Mouse (Mus musculus) midbrain, embryonic 14.5 days (tissue): ENCODE data around the gene Dnmbp. TPM values are rescaled to one million over a fixed set of nuclear protein-coding genes. Genes with fewer than 3 reads are reported as not detected.
"Not testable (repeated sequence)": the region's sequence is repeated elsewhere in the genome, so short reads cannot be mapped to it uniquely, and the experiment has no call there.

Experiments
- ATAC-seq: fragments of 200-750 bp; cut with Nextera tagmentation; 2 replicates; pipeline ENCODE4 v1.8.0; 2017; ENCODE audit warnings: moderate number of reproducible peaks, moderate library complexity; ENCODE audit not compliant: low FRiP score, low TSS enrichment
- DNase-seq: peaks from one replicate; pipeline ENCODE4 v3.0.0-alpha.2; 2015
- H3K27ac ChIP-seq: fragments of 300-500 bp; sonication (generic); replicated peaks from 2 replicates; pipeline ENCODE4 v1.5.1; 2014; ENCODE audit warnings: mild to moderate bottlenecking, low read depth, low read length, moderate library complexity
- H3K27me3 ChIP-seq: fragments of 300-500 bp; sonication (generic); 2 replicates; pipeline ENCODE4 v1.6.1; 2014; ENCODE audit warnings: low read length, control low read depth, mixed read lengths; ENCODE audit not compliant: control insufficient read depth, insufficient read depth
- H3K36me3 ChIP-seq: fragments of 300-500 bp; sonication (generic); 2 replicates; pipeline ENCODE4 v1.6.1; 2014; ENCODE audit warnings: low read length, control low read depth; ENCODE audit not compliant: control insufficient read depth, insufficient read depth
- H3K4me1 ChIP-seq: fragments of 300-500 bp; sonication (generic); 2 replicates; pipeline ENCODE4 v1.6.1; 2014; ENCODE audit warnings: mild to moderate bottlenecking, antibody characterized with exemption, low read length, control low read depth; ENCODE audit not compliant: control insufficient read depth, insufficient read depth
- H3K4me2 ChIP-seq: fragments of 300-500 bp; sonication (generic); 2 replicates; pipeline ENCODE4 v1.6.1; 2014; ENCODE audit warnings: mild to moderate bottlenecking, low read length, moderate library complexity
- H3K4me3 ChIP-seq: fragments of 300-500 bp; sonication (generic); replicated peaks from 2 replicates; pipeline ENCODE4 v1.5.1; 2014; ENCODE audit warnings: low read depth, low read length
- H3K9ac ChIP-seq: fragments of 300-500 bp; sonication (generic); replicated peaks from 2 replicates; pipeline ENCODE4 v1.6.1; 2014; ENCODE audit warnings: mild to moderate bottlenecking, low read length, moderate library complexity
- H3K9me3 ChIP-seq: fragments of 300-500 bp; sonication (generic); 2 replicates; pipeline ENCODE4 v1.6.1; 2016; ENCODE audit warnings: low read length, control low read depth, mixed read lengths; ENCODE audit not compliant: control insufficient read depth
- WGBS: fragments of 180-500 bp; shearing (Covaris S2); extraction: QIAGEN DNeasy Blood & Tissue Kit; methylation state at CpG from one replicate; pipeline ENCODE4 v1.1.7; 2014; 5-methylcytosine and 5-hydroxymethylcytosine counted together
- polyA plus RNA-seq: library from polyadenylated mRNA; unstranded; fragments of >200 nt; fragmentation: Nextera tagmentation; extraction: Ambion mirVana; gene quantifications from 2 replicates; pipeline ENCODE4 v1.2.1, GENCODE M21; 2014

Gene Dnmbp
- polyA plus RNA-seq, 1 experiment from 2014 or later: 8.6 TPM

GRCm38 (mm10) chr19:43957402-43957801, 17.4 kb upstream of the Dnmbp start:
- DNase-seq (no peak), ATAC-seq (no peak)
- no peaks in the 10 kb centered on the region for H3K9me3 ChIP-seq
- H3K27me3 ChIP-seq: no peaks in the 10 kb centered on the region
- no peaks in the 10 kb centered on the region for H3K36me3 ChIP-seq
- no peaks in the 10 kb centered on the region for H3K4me1 ChIP-seq
- H3K27ac ChIP-seq: no peak overlapping the region
- no peak overlapping the region for H3K4me2 ChIP-seq
- H3K9ac ChIP-seq: no peak overlapping the region
- H3K4me3 ChIP-seq: no peak overlapping the region
- 15% methylated on average over 4 of the region's 4 CpGs for WGBS

- H3K9me3 ChIP-seq: no peaks in the 10 kb centered on the region
- ATAC-seq (no peak), DNase-seq (no peak)
- no peaks in the 10 kb centered on the region for H3K4me1 ChIP-seq
- H3K9ac ChIP-seq: no peak overlapping the region
- no peak overlapping the region for H3K4me3 ChIP-seq
- 81% methylated on average over 5 of the region's 5 CpGs for whole genome bisulfite sequencing
- no peak overlapping the region for H3K27ac ChIP-seq
- H3K4me2 ChIP-seq: no peak overlapping the region
- H3K27me3 ChIP-seq: no peaks in the 10 kb centered on the region
- no peaks in the 10 kb centered on the region for H3K36me3 ChIP-seq
Observed at GRCm38 (mm10) chr19:43955266-43955665, 15.3 kb upstream of the Dnmbp start.

- no peaks in the 10 kb centered on the region for H3K36me3 ChIP-seq
- ATAC-seq (no peak), DNase-seq (no peak)
- no peaks in the 10 kb centered on the region for H3K27me3 ChIP-seq
- H3K4me2 ChIP-seq: no peak overlapping the region
- H3K9me3 ChIP-seq: no peaks in the 10 kb centered on the region
- H3K4me1 ChIP-seq: no peaks in the 10 kb centered on the region
- no peak overlapping the region for H3K27ac ChIP-seq
- 76% methylated on average over 4 of the region's 4 CpGs for WGBS
- no peak overlapping the region for H3K4me3 ChIP-seq
- H3K9ac ChIP-seq: no peak overlapping the region
Observed at GRCm38 (mm10) chr19:43954864-43955263, 14.9 kb upstream of the Dnmbp start.

- 87% methylated on average over 8 of the region's 8 CpGs for WGBS
- not testable (repeated sequence) for DNase-seq, H3K4me2 ChIP-seq, ATAC-seq, H3K9me3 ChIP-seq, H3K27ac ChIP-seq, H3K27me3 ChIP-seq, H3K4me3 ChIP-seq, H3K9ac ChIP-seq, H3K4me1 ChIP-seq, H3K36me3 ChIP-seq
Observed at GRCm38 (mm10) chr19:43952936-43953335, 12.9 kb upstream of the Dnmbp start.

- H3K9me3 ChIP-seq: no peaks in the 10 kb centered on the region
- no peaks in the 10 kb centered on the region for H3K36me3 ChIP-seq
- no peaks in the 10 kb centered on the region for H3K4me1 ChIP-seq
- ATAC-seq (no peak), DNase-seq (no peak)
- 8% methylated on average over 12 of the region's 12 CpGs for WGBS
- no peak overlapping the region for H3K27ac ChIP-seq
- no peak overlapping the region for H3K9ac ChIP-seq
- H3K27me3 ChIP-seq: no peaks in the 10 kb centered on the region
- H3K4me3 ChIP-seq: no peak overlapping the region
- no peak overlapping the region for H3K4me2 ChIP-seq
Observed at GRCm38 (mm10) chr19:43949111-43949810, 9.3 kb upstream of the Dnmbp start.

- WGBS: 86% methylated on average over 8 of the region's 8 CpGs
- H3K4me1 ChIP-seq: no peaks in the 10 kb centered on the region
- no peak for ATAC-seq
- H3K36me3 ChIP-seq: no peaks in the 10 kb centered on the region
- H3K9me3 ChIP-seq: no peaks in the 10 kb centered on the region
- no peak for DNase-seq
- no peak overlapping the region for H3K4me2 ChIP-seq
- no peak overlapping the region for H3K4me3 ChIP-seq
- H3K27ac ChIP-seq: no peak overlapping the region
- H3K27me3 ChIP-seq: no peaks in the 10 kb centered on the region
- no peak overlapping the region for H3K9ac ChIP-seq
Observed at GRCm38 (mm10) chr19:43944566-43944965, 4.6 kb upstream of the Dnmbp start.

- Histone ChIP-seq H3K36me3 (no peaks in the 10 kb centered on the region), H3K4me2 (no peak overlapping the region), H3K4me1 (no peaks in the 10 kb centered on the region), H3K4me3 (no peak overlapping the region), H3K9ac (no peak overlapping the region), H3K9me3 (no peaks in the 10 kb centered on the region), H3K27me3 (no peaks in the 10 kb centered on the region), H3K27ac (no peak overlapping the region)
- 82% methylated on average over 16 of the region's 16 CpGs for WGBS
- DNase-seq: no peak
- no peak for ATAC-seq
Observed at GRCm38 (mm10) chr19:43943076-43943475, 3.1 kb upstream of the Dnmbp start.

- no peak overlapping the region for H3K27ac ChIP-seq
- WGBS: 33% methylated on average over 16 of the region's 16 CpGs
Observed at GRCm38 (mm10) chr19:43939171-43939768, 721 bp downstream of the Dnmbp start.

GRCm38 (mm10) chr19:43938355-43938754, 1.6 kb downstream of the Dnmbp start:
- Histone ChIP-seq H3K4me3 (no peak overlapping the region), H3K27ac (no peak overlapping the region), H3K4me2 (no peak overlapping the region), H3K4me1 (no peaks in the 10 kb centered on the region), H3K36me3 (no peaks in the 10 kb centered on the region), H3K27me3 (no peaks in the 10 kb centered on the region), H3K9me3 (no peaks in the 10 kb centered on the region), H3K9ac (no peak overlapping the region)
- 53% methylated on average over 11 of the region's 11 CpGs for WGBS
- DNase-seq (no peak), ATAC-seq (no peak)

More at GRCm38 (mm10) chr19:43939171-43939768, 721 bp downstream of the Dnmbp start:
- no peaks in the 10 kb centered on the region for H3K27me3 ChIP-seq
- peak overlapping the region; percentile 78 for H3K9ac ChIP-seq
- no peaks in the 10 kb centered on the region for H3K36me3 ChIP-seq
- no peaks in the 10 kb centered on the region for H3K4me1 ChIP-seq
- H3K4me3 ChIP-seq: peak overlapping the region; percentile 77
- peak overlapping the region; percentile 65 for H3K4me2 ChIP-seq
- ATAC-seq (no peak), DNase-seq (no peak)
- H3K9me3 ChIP-seq: no peaks in the 10 kb centered on the region
